Mouse (Mus musculus): ENCODE results near the gene Fes.
A peak's percentile ranks its signal among the peaks of the same experiment; 100 is the strongest.

Gene Fes

GRCm38 (mm10) chr7:80374280-80374679 is 13.5 kb downstream of the Fes start:
- no peak for DNase-seq (ENCODE audit: low spot score)

DNA sequence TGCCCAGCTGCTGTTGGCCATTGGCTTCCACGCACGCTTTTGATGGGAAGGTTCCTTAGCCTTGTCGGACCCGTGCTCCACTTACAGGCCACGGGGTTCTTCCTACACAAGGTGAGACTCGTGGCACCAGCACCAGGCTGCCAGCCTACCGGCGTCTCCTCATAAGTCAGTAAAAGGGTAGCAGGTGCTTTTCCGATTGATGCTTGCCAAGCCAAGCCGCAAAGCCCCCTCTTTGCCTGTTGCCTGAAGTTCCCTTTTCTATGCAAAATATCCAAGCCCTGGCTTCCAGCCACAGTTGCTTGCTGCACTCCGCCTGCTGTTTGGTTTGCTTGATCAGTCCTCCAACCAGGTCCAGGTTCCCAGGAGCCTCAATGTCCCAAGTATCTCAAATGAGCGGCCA is 13.9 kb downstream of the Fes start:
- DNase-seq (ENCODE audit: low spot score), result no peak

DNA sequence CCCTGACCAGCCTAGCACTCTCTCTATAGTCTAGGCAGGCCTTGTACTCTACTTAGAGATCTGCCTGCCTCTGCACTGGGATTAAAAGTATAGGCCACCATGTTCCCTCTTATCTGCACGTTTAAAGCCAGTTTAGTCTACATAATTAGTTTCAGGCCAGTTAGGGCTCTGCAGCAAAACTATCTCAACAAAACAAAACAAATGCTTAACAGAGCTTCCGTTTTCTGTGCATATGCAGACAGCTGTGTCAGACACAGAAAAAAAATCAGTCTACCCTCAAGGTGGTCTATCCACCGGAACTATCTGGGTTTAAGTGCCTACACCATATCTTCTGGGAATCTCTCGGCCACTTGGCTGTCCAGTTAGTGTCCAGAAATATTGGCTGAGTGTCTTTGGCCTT is 14.4 kb downstream of the Fes start:
- no peak for DNase-seq (ENCODE audit: low spot score)

- no peak for DNase-seq (ENCODE audit: low spot score)
Observed at GRCm38 (mm10) chr7:80372667-80373066, 15.1 kb downstream of the Fes start.

GRCm38 (mm10) chr7:80372166-80372565 is 15.6 kb downstream of the Fes start:
- no peak for DNase-seq (ENCODE audit: low spot score)

DNA sequence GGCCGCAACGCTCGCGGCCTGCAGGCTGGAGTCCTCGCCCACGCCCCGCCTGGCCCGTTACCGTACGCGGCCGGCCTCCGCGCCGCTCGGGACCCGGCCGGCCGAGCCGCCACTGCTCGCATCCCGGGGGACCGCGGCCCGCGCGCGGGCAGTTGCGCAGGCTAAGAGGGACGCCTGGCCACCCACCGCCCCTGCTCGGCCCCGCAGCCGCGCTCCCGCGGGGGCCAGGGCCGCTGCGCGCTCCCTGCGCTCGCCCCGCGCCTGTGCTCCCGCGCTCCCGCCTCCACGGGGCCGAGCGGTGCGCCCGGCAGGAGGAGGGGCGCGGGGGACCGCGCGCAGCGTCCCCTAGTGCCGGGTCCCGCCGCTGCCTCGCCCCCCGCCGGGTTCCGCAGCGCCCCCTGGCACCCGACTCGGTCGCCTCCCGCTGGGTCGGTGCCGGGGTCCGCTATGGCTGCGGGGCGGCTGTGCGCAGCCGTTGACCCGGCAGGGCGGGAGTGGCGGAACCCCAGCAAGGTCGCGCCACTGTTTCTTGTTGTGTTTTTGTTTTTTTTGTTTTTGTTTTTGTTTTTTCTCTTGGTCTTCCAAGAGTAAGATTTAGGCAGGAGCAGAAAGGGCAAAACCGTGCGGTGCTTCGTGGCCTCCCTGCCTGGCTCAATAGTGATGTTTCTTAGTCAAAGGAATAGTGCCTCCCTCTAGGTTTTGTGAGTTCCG is 16.6 kb downstream of the Fes start, which contains the start of gene Man2a2:
Gene Man2a2, minus strand, starts transcription at position 335 of the 711 bp plus-strand sequence.
- peak; percentile 82 for DNase-seq (ENCODE audit: low spot score)

DNA sequence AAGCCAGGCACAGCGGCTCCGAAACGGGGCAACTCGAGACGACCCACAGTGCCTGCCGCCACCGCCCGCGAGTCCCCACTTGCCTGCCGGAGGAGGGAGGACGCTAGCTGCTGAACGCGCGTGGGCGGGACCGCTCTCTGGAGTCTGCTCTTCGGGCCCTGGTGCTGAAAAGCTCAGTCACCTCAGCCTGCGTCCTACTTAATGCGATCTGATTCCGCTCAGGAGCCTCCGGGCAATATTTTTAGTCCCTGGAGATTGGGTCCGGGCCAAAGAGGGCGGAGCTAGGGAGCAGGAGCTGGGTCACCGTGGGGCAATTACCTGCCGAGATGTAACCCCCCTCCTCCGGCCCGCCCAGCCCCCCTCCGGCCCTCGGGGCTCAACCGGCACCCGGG is 17.1 kb downstream of the Fes start:
- DNase-seq (ENCODE audit: low spot score), result peak; percentile 71

DNA sequence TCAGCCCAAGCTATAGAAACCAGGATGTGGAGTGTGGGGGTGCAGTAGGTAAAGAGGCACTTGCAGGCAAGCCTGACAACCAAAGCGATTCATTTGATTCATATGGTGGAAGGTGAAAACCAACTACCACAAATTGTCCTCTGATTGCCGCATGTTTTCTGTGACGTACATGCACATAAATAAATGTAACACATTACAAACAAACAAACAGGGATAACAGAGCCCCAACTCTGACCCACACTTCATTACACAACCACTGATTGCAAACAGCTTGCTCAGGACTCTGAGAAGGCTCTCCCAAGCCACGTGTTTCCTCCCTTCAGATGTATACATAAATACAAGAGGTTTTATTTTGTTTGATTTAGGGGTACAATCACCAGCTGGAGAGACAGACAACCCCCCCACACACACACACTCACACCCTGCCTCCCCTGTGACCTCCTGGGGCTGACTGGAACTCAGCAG is 17.7 kb downstream of the Fes start:
- no peak for DNase-seq (ENCODE audit: low spot score)

GRCm38 (mm10) chr7:80369461-80369860 is 18.3 kb downstream of the Fes start:
- DNase-seq (ENCODE audit: low spot score), result no peak

- no peak for DNase-seq (ENCODE audit: low spot score)
Observed at GRCm38 (mm10) chr7:80368635-80369421, 18.9 kb downstream of the Fes start.

GRCm38 (mm10) chr7:80368009-80368408 is 19.7 kb downstream of the Fes start:
- no peak for DNase-seq (ENCODE audit: low spot score)

DNA sequence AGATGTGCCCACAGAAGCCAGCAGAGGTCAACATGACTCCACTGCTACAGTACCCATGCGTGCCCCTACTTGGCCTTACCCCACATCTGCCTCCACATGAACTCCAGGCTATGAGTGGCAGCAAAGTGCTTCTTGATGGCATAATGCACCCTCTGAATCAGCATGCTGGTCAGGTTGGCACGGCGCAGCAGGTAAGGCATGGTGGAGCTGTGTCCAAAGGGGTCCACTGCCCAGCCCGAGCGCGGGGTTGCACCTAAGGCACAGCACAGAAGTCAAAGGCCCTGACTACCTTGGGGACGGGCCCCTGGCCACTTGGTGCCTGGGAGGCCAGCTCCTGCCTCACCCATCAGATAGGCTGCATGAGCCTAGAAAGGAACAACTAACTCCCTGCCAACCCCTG is 20.5 kb downstream of the Fes start:
- DNase-seq (ENCODE audit: low spot score), result no peak

- no peak for DNase-seq (ENCODE audit: low spot score)
Observed at GRCm38 (mm10) chr7:80365759-80366158, 22.0 kb downstream of the Fes start.

GRCm38 (mm10) chr7:80360435-80360834 is 27.3 kb downstream of the Fes start:
- DNase-seq (ENCODE audit: low spot score), result no peak

DNA sequence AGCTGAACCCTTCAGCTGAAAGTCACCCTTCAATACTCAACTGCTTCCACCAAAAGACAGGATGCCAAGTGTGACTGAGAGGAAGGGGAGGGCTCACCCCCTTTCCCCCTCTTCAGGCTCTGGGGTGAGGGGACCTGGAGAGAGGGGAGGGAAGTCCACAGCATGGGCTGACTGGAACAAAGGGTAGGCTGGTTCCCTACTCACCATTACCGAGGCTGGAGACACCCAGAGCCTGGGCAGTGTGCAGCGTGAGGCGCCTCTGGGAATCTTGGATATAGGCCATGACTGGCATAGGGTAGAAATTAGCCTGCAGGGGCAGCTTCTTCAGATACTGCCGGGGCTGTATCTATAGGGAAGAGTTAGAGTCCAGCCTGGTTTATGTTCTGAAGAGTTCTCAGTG is 29.7 kb downstream of the Fes start:
- no peak for DNase-seq (ENCODE audit: low spot score)

DNA sequence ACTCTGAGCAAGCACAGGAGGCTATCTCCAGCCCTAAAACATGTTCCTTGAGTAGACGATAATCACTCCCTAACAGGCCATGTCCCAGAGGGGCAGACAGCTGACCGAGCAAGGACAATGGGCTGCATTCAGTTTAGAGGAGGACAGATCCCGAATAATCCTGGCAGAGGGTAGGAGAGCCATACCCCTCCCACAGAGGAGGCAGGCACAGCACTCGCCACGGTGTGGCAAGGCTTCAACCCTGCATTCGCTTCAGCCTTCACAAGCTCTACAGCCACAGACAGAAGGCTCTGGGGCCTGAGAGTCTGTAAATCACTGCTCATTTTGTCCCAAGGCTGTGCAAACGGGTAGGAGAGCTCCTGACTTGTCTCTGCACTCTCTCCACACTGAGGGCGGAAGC is 30.6 kb downstream of the Fes start:
- peak; percentile 53 for DNase-seq (ENCODE audit: low spot score)

DNA sequence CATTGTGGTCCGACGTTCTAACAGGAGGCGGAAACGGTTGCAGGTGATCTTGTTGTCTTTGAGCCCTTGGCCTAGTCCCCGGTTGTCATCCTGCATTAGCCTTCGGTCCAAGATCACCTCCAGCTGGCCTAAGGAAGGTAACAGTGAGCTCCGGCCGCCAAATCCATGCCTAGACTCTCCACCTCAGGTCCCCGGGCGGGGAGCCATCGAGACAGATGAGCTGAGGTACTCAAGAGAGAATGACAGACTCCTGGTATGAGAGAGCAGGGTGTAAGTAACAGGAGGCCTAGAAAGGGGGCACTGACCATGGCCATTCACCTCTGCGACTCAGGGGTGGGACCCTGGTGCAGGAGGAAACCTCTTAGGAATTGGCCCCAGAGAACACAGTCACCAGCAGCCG is 31.4 kb downstream of the Fes start:
- DNase-seq (ENCODE audit: low spot score), result no peak

GRCm38 (mm10) chr7:80352920-80353319 is 34.8 kb downstream of the Fes start:
- no peak for DNase-seq (ENCODE audit: low spot score)

- DNase-seq (ENCODE audit: low spot score), result no peak
Observed at GRCm38 (mm10) chr7:80350808-80351207, 36.9 kb downstream of the Fes start.

DNA sequence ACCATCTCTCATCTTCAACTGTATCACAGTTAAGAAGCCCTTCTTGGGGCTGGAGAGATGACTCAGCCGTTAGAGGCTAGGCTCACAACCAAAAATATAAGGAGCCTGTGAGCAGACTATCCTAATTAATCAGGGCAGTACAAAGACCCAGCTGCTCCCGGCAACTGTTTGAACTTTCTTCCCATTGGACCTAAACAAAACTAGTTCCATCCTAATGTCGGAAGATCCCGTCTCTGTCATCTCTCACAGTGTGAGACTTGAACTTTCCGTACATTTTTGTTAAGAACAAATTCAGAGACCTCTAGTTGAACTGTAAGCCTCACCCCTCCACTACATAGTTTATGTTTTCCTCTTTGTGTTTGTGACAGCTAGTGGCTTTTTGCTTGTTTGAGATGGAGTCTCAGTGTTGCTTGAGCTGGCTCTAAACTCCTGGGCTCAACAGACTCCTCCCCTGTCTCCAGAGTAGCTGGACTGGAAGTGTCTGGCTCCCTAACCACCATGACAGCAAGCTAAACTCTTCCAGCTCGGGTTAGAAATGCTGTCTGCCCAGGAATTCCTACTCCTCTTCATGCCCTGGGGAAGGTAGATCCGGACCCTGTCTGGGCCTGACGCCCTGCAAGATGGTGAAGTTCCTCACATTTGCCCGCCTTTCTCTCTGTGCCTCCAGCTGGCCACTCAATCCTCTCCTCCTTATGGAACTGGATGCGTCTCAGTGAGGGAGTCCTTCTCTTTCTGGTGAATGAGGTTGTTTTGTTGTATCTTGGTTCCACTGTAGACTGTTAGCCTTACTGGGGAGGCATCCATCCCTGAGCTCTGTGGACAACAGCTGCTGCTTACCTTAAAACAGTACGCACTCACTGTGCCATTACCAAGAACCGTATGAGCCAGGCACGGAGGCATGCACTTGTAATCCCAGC is 39.8 kb downstream of the Fes start:
- DNase-seq (ENCODE audit: low spot score), result no peak

- DNase-seq (ENCODE audit: low spot score), result no peak
Observed at GRCm38 (mm10) chr7:80346830-80347229, 40.9 kb downstream of the Fes start.

GRCm38 (mm10) chr7:80346173-80346572 is 41.6 kb downstream of the Fes start:
- DNase-seq (ENCODE audit: low spot score), result no peak
